Mouse (Mus musculus) CH12.LX (cell line): ENCODE results near the gene Apba1. TPM values are rescaled to one million over a fixed set of nuclear protein-coding genes. Genes with fewer than 3 reads are reported as not detected.

Experiments used
- DNase-seq: peaks from one replicate; pipeline ENCODE4 v3.0.0-alpha.2; 2013; ENCODE audit errors: extremely low read depth
- H3K27ac ChIP-seq: 2 replicates; pipeline ENCODE4 v1.5.1; 2012; ENCODE audit warnings: low read depth, mild to moderate bottlenecking, control low read depth, moderate library complexity; ENCODE audit not compliant: insufficient read depth
- H3K27me3 ChIP-seq: replicated peaks from 2 replicates; pipeline ENCODE3; 2012; ENCODE audit warnings: inconsistent platforms
- H3K36me3 ChIP-seq, 2 experiments: replicated peaks in 1 of 2; 2 replicates each; pipeline versions ENCODE3 to v1.6.1; 2012; ENCODE audit warnings: inconsistent platforms in 1 of 2, low read length in 1 of 2, mild to moderate bottlenecking in 1 of 2, mixed read lengths in 1 of 2, moderate library complexity in 1 of 2; ENCODE audit not compliant: control insufficient read depth in 1 of 2, insufficient read depth in 1 of 2
- H3K4me1 ChIP-seq, 2 experiments: 2 replicates each; pipeline ENCODE4 v1.6.1; 2012; ENCODE audit warnings: inconsistent platforms in 1 of 2, moderate library complexity in 1 of 2; ENCODE audit not compliant: insufficient read depth in 2 of 2, control insufficient read depth in 1 of 2
- H3K4me2 ChIP-seq: 2 replicates; pipeline ENCODE4 v1.6.1; 2012; ENCODE audit warnings: low read depth, mild to moderate bottlenecking, control low read depth; ENCODE audit not compliant: poor library complexity, insufficient read depth, severe bottlenecking
- H3K4me3 ChIP-seq, 3 experiments: fragments of 150-350 bp in 1 of 3; sonication (generic) in 1 of 3; replicated peaks in 1 of 3; 2 replicates each; pipeline versions ENCODE3 to v1.5.1; 2011 to 2012; ENCODE audit warnings: low read depth in 2 of 3, low read length in 2 of 3, mild to moderate bottlenecking in 2 of 3, moderate library complexity in 2 of 3, control low read depth in 1 of 3, improper control_type of control experiment in 1 of 3, inconsistent platforms in 1 of 3, mixed read lengths in 1 of 3; ENCODE audit not compliant: poor library complexity in 1 of 3
- H3K79me2 ChIP-seq: replicated peaks from 2 replicates; pipeline ENCODE4 v1.6.1; 2012; ENCODE audit warnings: mild to moderate bottlenecking, moderate library complexity; ENCODE audit not compliant: control insufficient read depth, poor library complexity, insufficient read depth, severe bottlenecking; ENCODE audit errors: extremely low read depth
- H3K9ac ChIP-seq: 2 replicates; pipeline ENCODE4 v1.6.1; 2012; ENCODE audit warnings: low read depth, mild to moderate bottlenecking, control low read depth, moderate library complexity; ENCODE audit not compliant: insufficient read depth
- H3K9me3 ChIP-seq: replicated peaks from 2 replicates; pipeline ENCODE3; 2012; ENCODE audit warnings: low read length, inconsistent platforms, mixed read lengths
- BHLHE40 ChIP-seq: IDR thresholded peaks from 2 replicates; pipeline ENCODE4 v1.6.1; 2011; ENCODE audit warnings: mild to moderate bottlenecking, low read depth, low read length, improper control_type of control experiment
- CHD1 ChIP-seq: IDR thresholded peaks from 2 replicates; pipeline ENCODE4 v1.6.1; 2012; ENCODE audit warnings: low read depth, low read length, improper control_type of control experiment, inconsistent platforms
- CHD2 ChIP-seq: IDR thresholded peaks from 2 replicates; pipeline ENCODE4 v1.6.1; 2011; ENCODE audit warnings: low read length, improper control_type of control experiment
- ELF1 ChIP-seq: IDR thresholded peaks from 2 replicates; pipeline ENCODE4 v1.6.1; 2014; ENCODE audit warnings: low read depth, mild to moderate bottlenecking, inconsistent platforms, low read length, improper control_type of control experiment
- EP300 ChIP-seq: IDR thresholded peaks from 2 replicates; pipeline ENCODE4 v1.6.1; 2011; ENCODE audit warnings: low read length, improper control_type of control experiment
- ETS1 ChIP-seq: conservative IDR thresholded peaks from 2 replicates; pipeline ENCODE4 v1.6.1; 2012; ENCODE audit warnings: low read depth, mild to moderate bottlenecking, inconsistent platforms, low read length, improper control_type of control experiment, moderate library complexity
- GABPA ChIP-seq: IDR thresholded peaks from 2 replicates; pipeline ENCODE4 v1.6.1; 2012; ENCODE audit warnings: low read depth, low read length, improper control_type of control experiment, inconsistent platforms; ENCODE audit not compliant: insufficient replicate concordance
- JUND ChIP-seq: conservative IDR thresholded peaks from 2 replicates; pipeline ENCODE4 v1.6.1; 2011; ENCODE audit warnings: low read depth, low read length, improper control_type of control experiment
- KAT2A ChIP-seq: IDR thresholded peaks from 2 replicates; pipeline ENCODE4 v1.6.1; 2012; ENCODE audit warnings: low read length, improper control_type of control experiment, inconsistent platforms; ENCODE audit not compliant: insufficient replicate concordance
- MAX ChIP-seq: IDR thresholded peaks from 2 replicates; pipeline ENCODE4 v1.6.1; 2011; ENCODE audit warnings: low read length, improper control_type of control experiment
- MEF2A ChIP-seq: IDR thresholded peaks from 2 replicates; pipeline ENCODE4 v1.6.1; 2014; ENCODE audit warnings: low read depth, mild to moderate bottlenecking, inconsistent platforms, low read length, improper control_type of control experiment, borderline replicate concordance
- MXI1 ChIP-seq: IDR thresholded peaks from 2 replicates; pipeline ENCODE4 v1.6.1; 2011; ENCODE audit warnings: mild to moderate bottlenecking, low read depth, low read length, improper control_type of control experiment
- MYC ChIP-seq: IDR thresholded peaks from 2 replicates; pipeline ENCODE4 v1.6.1; 2011; ENCODE audit warnings: low read depth, mild to moderate bottlenecking, improper control_type of control experiment, low read length
- NRF1 ChIP-seq: IDR thresholded peaks from 2 replicates; pipeline ENCODE4 v1.6.1; 2014; ENCODE audit warnings: low read depth, mild to moderate bottlenecking, inconsistent platforms, low read length, improper control_type of control experiment, moderate library complexity
- POLR2A ChIP-seq: IDR thresholded peaks from 2 replicates; pipeline ENCODE4 v1.6.1; 2011; ENCODE audit warnings: low read depth, mild to moderate bottlenecking, improper control_type of control experiment, low read length
- RAD21 ChIP-seq: IDR thresholded peaks from 2 replicates; pipeline ENCODE4 v1.6.1; 2011; ENCODE audit warnings: low read depth, mild to moderate bottlenecking, low read length, improper control_type of control experiment, moderate library complexity
- RCOR1 ChIP-seq: conservative IDR thresholded peaks from 2 replicates; pipeline ENCODE4 v1.6.1; 2012; ENCODE audit warnings: low read depth, mild to moderate bottlenecking, inconsistent platforms, low read length, improper control_type of control experiment
- SIN3A ChIP-seq: IDR thresholded peaks from 2 replicates; pipeline ENCODE4 v1.6.1; 2012; ENCODE audit warnings: low read length, improper control_type of control experiment, inconsistent platforms
- USF1 ChIP-seq: IDR thresholded peaks from 2 replicates; pipeline ENCODE4 v1.6.1; 2014; ENCODE audit warnings: low read depth, mild to moderate bottlenecking, inconsistent platforms, low read length, improper control_type of control experiment
- USF2 ChIP-seq: conservative IDR thresholded peaks from 2 replicates; pipeline ENCODE4 v1.6.1; 2011; ENCODE audit warnings: low read depth, low read length, improper control_type of control experiment
- ZC3H11A ChIP-seq: IDR thresholded peaks from 2 replicates; pipeline ENCODE4 v1.6.1; 2012; ENCODE audit warnings: low read depth, mild to moderate bottlenecking, inconsistent platforms, low read length, improper control_type of control experiment
- ZMIZ1 ChIP-seq: IDR thresholded peaks from 2 replicates; pipeline ENCODE4 v1.6.1; 2012; ENCODE audit warnings: low read depth, mild to moderate bottlenecking, inconsistent platforms, low read length, improper control_type of control experiment
- dilution Hi-C: fragments of 300-500 bp; cut with MboI; formaldehyde crosslinking; loops from 2 replicates; pipeline ENCODE4 v1.14.3; 2020; ENCODE audit warnings: low sequenced_read_pairs; ENCODE audit not compliant: extremely low pct_unique_long_range_greater_than_20kb, extremely low pct_ligation_motif_present
- in situ Hi-C: fragments of 300-500 bp; cut with MboI; formaldehyde crosslinking; loops from 3 replicates; pipeline ENCODE4 v1.14.3; 2019; ENCODE audit warnings: low sequenced_read_pairs, low pct_ligation_motif_present, low pct_unique_long_range_greater_than_20kb, mixed read lengths
- polyA plus RNA-seq: library from polyadenylated mRNA; unstranded; fragments of >175 nt; gene quantifications from 2 replicates; pipeline ENCODE4 v1.2.1, GENCODE M21; 2012; ENCODE audit warnings: low read depth; ENCODE audit not compliant: insufficient read length
- total RNA-seq, 2 experiments: library from RNA; depleted of rRNA; stranded (reverse); fragments of 300-350 nt in 1 of 2; fragments of >200 nt in 1 of 2; gene quantifications; 2 replicates each; pipeline ENCODE4 v1.2.3; 2012 to 2014

The Apba1 gene
- total and polyA plus RNA-seq, 3 experiments: 0.08 to 0.24 (median 0.09) TPM

- H3K36me3 ChIP-seq: no peaks in the 10 kb centered on the region
- H3K9me3 ChIP-seq: no peaks in the 10 kb centered on the region
- H3K27me3 ChIP-seq: no peaks in the 10 kb centered on the region
- H3K79me2 ChIP-seq: no peaks in the 10 kb centered on the region
- H3K27ac ChIP-seq: no peak overlapping the region
- dilution Hi-C loops (no loop called here), in situ Hi-C loops (no loop called here)
- H3K4me1 ChIP-seq: peaks cover 3 to 8% of the 10 kb centered on the region in 2 experiments; a peak in 2 of 4 replicates
- TF ChIP-seq USF2: no peak
- TF ChIP-seq MXI1: no peak
- TF ChIP-seq ZMIZ1: no peak
- H3K4me2 ChIP-seq: no peak overlapping the region
- DNase-seq: no peak
- H3K9ac ChIP-seq: no peak overlapping the region
- no peak overlapping the region for H3K4me3 ChIP-seq
Observed at GRCm38 (mm10) chr19:23970374-23970773, 211.7 kb downstream of the Apba1 start.

GRCm38 (mm10) chr19:23971391-23971790 lies 212.7 kb downstream of the Apba1 start:
- in situ Hi-C loops: no loop called here
- no peak for TF ChIP-seq ETS1
- no peak for TF ChIP-seq CHD1
- no peak for TF ChIP-seq MYC
- no peak for TF ChIP-seq RAD21
- TF ChIP-seq CHD2: no peak
- no peak for TF ChIP-seq USF1
- no peak for TF ChIP-seq NRF1
- TF ChIP-seq USF2: no peak
- TF ChIP-seq BHLHE40: no peak
- TF ChIP-seq JUND: no peak
- TF ChIP-seq KAT2A: no peak
- TF ChIP-seq SIN3A: no peak
- TF ChIP-seq MAX: no peak
- no peak for TF ChIP-seq MEF2A
- no peak for TF ChIP-seq ELF1
- TF ChIP-seq POLR2A: no peak
- no peak for TF ChIP-seq EP300
- TF ChIP-seq RCOR1: no peak
- no peak for TF ChIP-seq ZC3H11A
- no peak for TF ChIP-seq GABPA
- dilution Hi-C loops: no loop called here

More at GRCm38 (mm10) chr19:23971391-23971790, 212.7 kb downstream of the Apba1 start:
- H3K4me1 ChIP-seq: peaks cover 3 to 13% of the 10 kb centered on the region in 2 experiments; a peak in 2 of 4 replicates
- no peaks in the 10 kb centered on the region for H3K27me3 ChIP-seq
- H3K4me2 ChIP-seq: no peak overlapping the region
- H3K9me3 ChIP-seq: no peaks in the 10 kb centered on the region
- no peak overlapping the region for H3K4me3 ChIP-seq
- no peaks in the 10 kb centered on the region for H3K36me3 ChIP-seq
- no peak overlapping the region for H3K9ac ChIP-seq
- H3K27ac ChIP-seq: no peak overlapping the region
- DNase-seq: no peak
- no peaks in the 10 kb centered on the region for H3K79me2 ChIP-seq
